Mouse (Mus musculus): Measurements from ENCODE around the gene Grip1. TPM values are rescaled to one million over a fixed set of nuclear protein-coding genes. Genes with fewer than 3 reads are reported as not detected.

Gene Grip1
- polyA plus RNA-seq, 1 experiment from 2014 or later: 5.0 TPM

- no peaks in the 10 kb centered on the region for H3K27me3 ChIP-seq (replicated peaks; ENCODE audit: control insufficient read depth, insufficient read depth, low read length)
- no peak overlapping the region for H3K27ac ChIP-seq (replicated peaks; ENCODE audit: low read depth, low read length)
- H3K9me3 ChIP-seq (ENCODE audit: control insufficient read depth, low read length): no peaks in the 10 kb centered on the region
- no peak overlapping the region for H3K4me2 ChIP-seq (ENCODE audit: low read depth, low read length)
- ATAC-seq (ENCODE audit: low read depth) (no peak), DNase-seq (ENCODE audit: low spot score) (no peak)
- H3K36me3 ChIP-seq (ENCODE audit: control insufficient read depth, insufficient read depth, low read length): no peaks in the 10 kb centered on the region
- H3K9ac ChIP-seq (ENCODE audit: low read depth, low read length): no peak overlapping the region
- H3K4me1 ChIP-seq (ENCODE audit: control insufficient read depth, insufficient read depth, low read length): no peaks in the 10 kb centered on the region
- WGBS: 62% methylated on average over 5 of the region's 5 CpGs
- H3K4me3 ChIP-seq (ENCODE audit: low read depth, low read length): no peak overlapping the region
Observed at GRCm38 (mm10) chr10:119730206-119730605, 276.6 kb downstream of the Grip1 start.

GRCm38 (mm10) chr10:119735011-119735992 is 281.7 kb downstream of the Grip1 start:
- Histone ChIP-seq H3K4me3 (ENCODE audit: low read depth, low read length) (no peak overlapping the region), H3K27ac (replicated peaks; ENCODE audit: low read depth, low read length) (no peak overlapping the region), H3K4me1 (ENCODE audit: control insufficient read depth, insufficient read depth, low read length) (no peaks in the 10 kb centered on the region), H3K9me3 (ENCODE audit: control insufficient read depth, low read length) (no peaks in the 10 kb centered on the region), H3K4me2 (ENCODE audit: low read depth, low read length) (no peak overlapping the region), H3K27me3 (replicated peaks; ENCODE audit: control insufficient read depth, insufficient read depth, low read length) (no peaks in the 10 kb centered on the region), H3K36me3 (ENCODE audit: control insufficient read depth, insufficient read depth, low read length) (no peaks in the 10 kb centered on the region), H3K9ac (ENCODE audit: low read depth, low read length) (no peak overlapping the region)
- 72% methylated on average over 19 of the region's 19 CpGs for WGBS
- DNase-seq (ENCODE audit: low spot score) (no peak), ATAC-seq (ENCODE audit: low read depth) (no peak)

- no peak for ATAC-seq (ENCODE audit: low read depth)
- no peaks in the 10 kb centered on the region for H3K27me3 ChIP-seq (replicated peaks; ENCODE audit: control insufficient read depth, insufficient read depth, low read length)
- no peaks in the 10 kb centered on the region for H3K9me3 ChIP-seq (ENCODE audit: control insufficient read depth, low read length)
- WGBS: 50% methylated on average over 7 of the region's 7 CpGs
- no peak overlapping the region for H3K27ac ChIP-seq (replicated peaks; ENCODE audit: low read depth, low read length)
- no peaks in the 10 kb centered on the region for H3K4me1 ChIP-seq (ENCODE audit: control insufficient read depth, insufficient read depth, low read length)
- H3K4me3 ChIP-seq (ENCODE audit: low read depth, low read length): no peak overlapping the region
- no peak for DNase-seq (ENCODE audit: low spot score)
- no peak overlapping the region for H3K4me2 ChIP-seq (ENCODE audit: low read depth, low read length)
- no peaks in the 10 kb centered on the region for H3K36me3 ChIP-seq (ENCODE audit: control insufficient read depth, insufficient read depth, low read length)
- no peak overlapping the region for H3K9ac ChIP-seq (ENCODE audit: low read depth, low read length)
Observed at GRCm38 (mm10) chr10:119739466-119739865, 285.8 kb downstream of the Grip1 start.

- H3K9me3 ChIP-seq (ENCODE audit: control insufficient read depth, low read length): no peaks in the 10 kb centered on the region
- no peak overlapping the region for H3K4me3 ChIP-seq (ENCODE audit: low read depth, low read length)
- H3K27ac ChIP-seq (replicated peaks; ENCODE audit: low read depth, low read length): no peak overlapping the region
- DNase-seq (ENCODE audit: low spot score): no peak
- no peaks in the 10 kb centered on the region for H3K27me3 ChIP-seq (replicated peaks; ENCODE audit: control insufficient read depth, insufficient read depth, low read length)
- H3K9ac ChIP-seq (ENCODE audit: low read depth, low read length): no peak overlapping the region
- WGBS: 77% methylated on average over 8 of the region's 8 CpGs
- no peak for ATAC-seq (ENCODE audit: low read depth)
- H3K36me3 ChIP-seq (ENCODE audit: control insufficient read depth, insufficient read depth, low read length): no peaks in the 10 kb centered on the region
- no peak overlapping the region for H3K4me2 ChIP-seq (ENCODE audit: low read depth, low read length)
- H3K4me1 ChIP-seq (ENCODE audit: control insufficient read depth, insufficient read depth, low read length): no peaks in the 10 kb centered on the region
Observed at GRCm38 (mm10) chr10:119742722-119743121, 289.1 kb downstream of the Grip1 start.

GRCm38 (mm10) chr10:119752361-119752798 is 298.8 kb downstream of the Grip1 start:
- no peak overlapping the region for H3K27ac ChIP-seq (replicated peaks; ENCODE audit: low read depth, low read length)
- H3K27me3 ChIP-seq (replicated peaks; ENCODE audit: control insufficient read depth, insufficient read depth, low read length): no peaks in the 10 kb centered on the region
- H3K4me1 ChIP-seq (ENCODE audit: control insufficient read depth, insufficient read depth, low read length): no peaks in the 10 kb centered on the region
- no peak overlapping the region for H3K4me2 ChIP-seq (ENCODE audit: low read depth, low read length)
- peak; percentile 75 for ATAC-seq (ENCODE audit: low read depth)
- no peak overlapping the region for H3K4me3 ChIP-seq (ENCODE audit: low read depth, low read length)
- no peak overlapping the region for H3K9ac ChIP-seq (ENCODE audit: low read depth, low read length)
- H3K9me3 ChIP-seq (ENCODE audit: control insufficient read depth, low read length): no peaks in the 10 kb centered on the region
- 62% methylated on average over 6 of the region's 6 CpGs for WGBS
- DNase-seq (ENCODE audit: low spot score): peak; percentile 79
- no peaks in the 10 kb centered on the region for H3K36me3 ChIP-seq (ENCODE audit: control insufficient read depth, insufficient read depth, low read length)

- H3K9ac ChIP-seq (ENCODE audit: low read depth, low read length): no peak overlapping the region
- no peak for ATAC-seq (ENCODE audit: low read depth)
- whole genome bisulfite sequencing: 77% methylated on average over 7 of the region's 7 CpGs
- no peak overlapping the region for H3K4me3 ChIP-seq (ENCODE audit: low read depth, low read length)
- no peaks in the 10 kb centered on the region for H3K4me1 ChIP-seq (ENCODE audit: control insufficient read depth, insufficient read depth, low read length)
- H3K9me3 ChIP-seq (ENCODE audit: control insufficient read depth, low read length): no peaks in the 10 kb centered on the region
- H3K4me2 ChIP-seq (ENCODE audit: low read depth, low read length): no peak overlapping the region
- no peak overlapping the region for H3K27ac ChIP-seq (replicated peaks; ENCODE audit: low read depth, low read length)
- no peaks in the 10 kb centered on the region for H3K27me3 ChIP-seq (replicated peaks; ENCODE audit: control insufficient read depth, insufficient read depth, low read length)
- H3K36me3 ChIP-seq (ENCODE audit: control insufficient read depth, insufficient read depth, low read length): no peaks in the 10 kb centered on the region
- no peak for DNase-seq (ENCODE audit: low spot score)
Observed at GRCm38 (mm10) chr10:119756271-119756670, 302.6 kb downstream of the Grip1 start.

GRCm38 (mm10) chr10:119757219-119757618 is 303.6 kb downstream of the Grip1 start:
- Histone ChIP-seq H3K27me3 (replicated peaks; ENCODE audit: control insufficient read depth, insufficient read depth, low read length) (no peaks in the 10 kb centered on the region), H3K36me3 (ENCODE audit: control insufficient read depth, insufficient read depth, low read length) (no peaks in the 10 kb centered on the region), H3K9me3 (ENCODE audit: control insufficient read depth, low read length) (no peaks in the 10 kb centered on the region), H3K27ac (replicated peaks; ENCODE audit: low read depth, low read length) (no peak overlapping the region), H3K4me1 (ENCODE audit: control insufficient read depth, insufficient read depth, low read length) (no peaks in the 10 kb centered on the region), H3K4me2 (ENCODE audit: low read depth, low read length) (no peak overlapping the region), H3K9ac (ENCODE audit: low read depth, low read length) (no peak overlapping the region), H3K4me3 (ENCODE audit: low read depth, low read length) (no peak overlapping the region)
- no peak for DNase-seq (ENCODE audit: low spot score)
- ATAC-seq (ENCODE audit: low read depth): no peak
- 75% methylated on average over 6 of the region's 6 CpGs for WGBS

- no peak for DNase-seq (ENCODE audit: low spot score)
- no peaks in the 10 kb centered on the region for H3K9me3 ChIP-seq (ENCODE audit: control insufficient read depth, low read length)
- H3K4me2 ChIP-seq (ENCODE audit: low read depth, low read length): no peak overlapping the region
- 86% methylated on average over 33 of the region's 33 CpGs for WGBS
- no peaks in the 10 kb centered on the region for H3K36me3 ChIP-seq (ENCODE audit: control insufficient read depth, insufficient read depth, low read length)
- no peak for ATAC-seq (ENCODE audit: low read depth)
- H3K9ac ChIP-seq (ENCODE audit: low read depth, low read length): no peak overlapping the region
- H3K4me1 ChIP-seq (ENCODE audit: control insufficient read depth, insufficient read depth, low read length): no peaks in the 10 kb centered on the region
- no peak overlapping the region for H3K4me3 ChIP-seq (ENCODE audit: low read depth, low read length)
- no peaks in the 10 kb centered on the region for H3K27me3 ChIP-seq (replicated peaks; ENCODE audit: control insufficient read depth, insufficient read depth, low read length)
- no peak overlapping the region for H3K27ac ChIP-seq (replicated peaks; ENCODE audit: low read depth, low read length)
Observed at GRCm38 (mm10) chr10:119761451-119762367, 308.1 kb downstream of the Grip1 start.
